Mouse (Mus musculus) myocyte (in vitro differentiated cells): ENCODE results near the gene Gpam. TPM values are rescaled to one million over a fixed set of nuclear protein-coding genes. Genes with fewer than 3 reads are reported as not detected.

ENCODE experiments used
- H3K27me3 ChIP-seq: one replicate; pipeline ENCODE4 v1.6.1; 2011; ENCODE audit not compliant: control insufficient read depth, insufficient read depth, insufficient read length
- H3K36me3 ChIP-seq: one replicate; pipeline ENCODE4 v1.6.1; 2011; ENCODE audit not compliant: control insufficient read depth, insufficient read depth
- H3K4me2 ChIP-seq: one replicate; pipeline ENCODE4 v1.6.1; 2011; ENCODE audit warnings: low read depth, control low read depth
- H3K4me3 ChIP-seq: one replicate; pipeline ENCODE4 v1.5.1; 2011; ENCODE audit warnings: mild to moderate bottlenecking, control low read depth, moderate library complexity
- H3K79me2 ChIP-seq: one replicate; pipeline ENCODE4 v1.6.1; 2011; ENCODE audit not compliant: control insufficient read depth, insufficient read depth
- H3ac ChIP-seq: one replicate; pipeline ENCODE4 v1.6.1; 2011; ENCODE audit not compliant: control insufficient read depth, insufficient read length
- CEBPB ChIP-seq: IDR thresholded peaks from 2 replicates; pipeline ENCODE4 v1.6.1; 2011; ENCODE audit warnings: mild to moderate bottlenecking, moderate library complexity; ENCODE audit not compliant: poor library complexity, insufficient read depth, severe bottlenecking
- E2F4 ChIP-seq: IDR thresholded peaks from one replicate; pipeline ENCODE4 v1.6.1; 2011; ENCODE audit warnings: mild to moderate bottlenecking, control low read depth, moderate library complexity; ENCODE audit not compliant: insufficient read depth
- MAX ChIP-seq: IDR thresholded peaks from one replicate; pipeline ENCODE4 v1.6.1; 2011; ENCODE audit warnings: low read depth, mild to moderate bottlenecking, control low read depth
- MYOD1 ChIP-seq, 3 experiments: IDR thresholded peaks; one replicate each; pipeline ENCODE4 v1.6.1; 2011; ENCODE audit warnings: control low read depth in 2 of 3, low read depth in 2 of 3, mild to moderate bottlenecking in 2 of 3, moderate library complexity in 1 of 3; ENCODE audit not compliant: insufficient read length in 2 of 3, control insufficient read depth in 1 of 3
- MYOG ChIP-seq, 3 experiments: IDR thresholded peaks; one replicate each; pipeline ENCODE4 v1.6.1; 2011; ENCODE audit warnings: control low read depth in 2 of 3, low read depth in 2 of 3, mild to moderate bottlenecking in 2 of 3; ENCODE audit not compliant: insufficient read length in 2 of 3, control insufficient read depth in 1 of 3, insufficient read depth in 1 of 3
- POLR2A ChIP-seq: IDR thresholded peaks from one replicate; pipeline ENCODE4 v1.6.1; 2011; ENCODE audit warnings: low read depth, mild to moderate bottlenecking, control low read depth, moderate library complexity; ENCODE audit not compliant: insufficient read length
- POLR2AphosphoS2 ChIP-seq: IDR thresholded peaks from one replicate; pipeline ENCODE4 v1.6.1; 2011; ENCODE audit warnings: low read depth, control low read depth; ENCODE audit not compliant: insufficient read length
- REST ChIP-seq: IDR thresholded peaks from one replicate; pipeline ENCODE4 v1.6.1; 2011; ENCODE audit warnings: mild to moderate bottlenecking, control low read depth, moderate library complexity; ENCODE audit not compliant: insufficient read depth, insufficient read length
- SRF ChIP-seq: IDR thresholded peaks from one replicate; pipeline ENCODE4 v1.6.1; 2011; ENCODE audit warnings: low read depth; ENCODE audit not compliant: control insufficient read depth, insufficient read length
- TCF12 ChIP-seq: IDR thresholded peaks from one replicate; pipeline ENCODE4 v1.6.1; 2011; ENCODE audit warnings: mild to moderate bottlenecking, control low read depth; ENCODE audit not compliant: poor library complexity, insufficient read depth, severe bottlenecking
- TCF3 ChIP-seq: IDR thresholded peaks from one replicate; pipeline ENCODE4 v1.6.1; 2011; ENCODE audit warnings: low read depth, control low read depth; ENCODE audit not compliant: insufficient read length
- USF1 ChIP-seq: IDR thresholded peaks from one replicate; pipeline ENCODE4 v1.6.1; 2011; ENCODE audit warnings: low read depth, mild to moderate bottlenecking, control low read depth, moderate library complexity
- polyA plus RNA-seq: library from polyadenylated mRNA; unstranded; fragments of >200 nt; fragmentation: generic; extraction: Trizol; gene quantifications from one replicate; pipeline ENCODE4 v1.2.1, GENCODE M21; 2012; ENCODE audit warnings: missing spikeins

Gene Gpam
- polyA plus RNA-seq, 1 experiment, result 18.1 TPM

DNA sequence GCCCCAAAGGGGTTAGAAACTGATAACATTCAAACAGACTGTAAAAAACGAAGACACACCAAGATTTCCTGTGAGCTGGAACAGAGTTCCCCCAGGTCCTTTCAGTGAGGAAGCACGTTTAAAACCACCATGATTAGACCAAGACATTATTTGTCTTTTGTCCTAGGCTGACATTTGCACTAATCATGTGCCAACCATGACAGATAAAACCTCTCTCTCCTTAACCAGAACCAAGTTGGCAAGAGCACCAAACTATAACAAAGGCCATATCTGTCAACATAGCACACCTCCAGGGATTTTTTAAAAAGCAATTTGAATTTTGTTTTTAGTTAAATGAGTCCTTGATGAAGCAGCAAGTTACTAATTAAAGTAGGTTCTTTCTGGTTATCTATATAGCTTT lies 40.7 kb upstream of the Gpam start:
- no peak overlapping the region for H3ac ChIP-seq
- H3K36me3 ChIP-seq, result no peaks in the 10 kb centered on the region
- TF ChIP-seq REST (no peak), E2F4 (no peak)
- no peak overlapping the region for H3K4me3 ChIP-seq
- H3K4me2 ChIP-seq, result no peak overlapping the region
- no peaks in the 10 kb centered on the region for H3K79me2 ChIP-seq
- H3K27me3 ChIP-seq, result no peaks in the 10 kb centered on the region

DNA sequence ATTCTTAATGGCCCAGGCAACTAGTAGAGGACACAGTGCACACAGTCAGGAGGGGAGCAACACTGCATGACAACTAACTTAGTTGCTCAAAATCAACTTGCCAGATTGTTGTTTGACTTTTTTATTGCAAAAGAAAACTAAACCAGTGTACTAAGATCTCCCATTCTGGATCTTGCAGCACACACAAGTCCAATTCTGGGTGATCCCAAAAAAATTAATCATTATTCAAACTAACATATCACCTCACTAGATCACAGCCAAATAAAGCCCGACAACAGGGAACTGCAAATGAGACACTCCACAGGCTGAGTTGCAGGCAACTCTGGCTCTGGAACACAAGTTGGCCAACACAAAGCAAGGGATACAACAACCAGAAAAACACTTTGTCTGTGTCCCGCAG lies 39.7 kb upstream of the Gpam start:
- H3K79me2 ChIP-seq, result no peaks in the 10 kb centered on the region
- H3K27me3 ChIP-seq, result no peaks in the 10 kb centered on the region
- H3K4me2 ChIP-seq, result no peak overlapping the region
- no peak overlapping the region for H3ac ChIP-seq
- H3K36me3 ChIP-seq, result no peaks in the 10 kb centered on the region
- no peak for TF ChIP-seq POLR2A
- no peak for TF ChIP-seq SRF
- TF ChIP-seq TCF3, result no peak
- TF ChIP-seq USF1, result no peak
- no peak for TF ChIP-seq CEBPB
- TF ChIP-seq REST, result no peak
- no peak for TF ChIP-seq MYOD1 (IDR thresholded peaks at IDR 0.05; ENCODE audit: control insufficient read depth in 1 of 3, insufficient read length in 2 of 3, low read depth in 2 of 3)
- TF ChIP-seq POLR2AphosphoS2, result no peak
- no peak for TF ChIP-seq TCF12
- TF ChIP-seq MYOG (IDR thresholded peaks at IDR 0.05; ENCODE audit: control insufficient read depth in 1 of 3, insufficient read depth in 1 of 3, insufficient read length in 2 of 3, low read depth in 2 of 3), result no peak
- TF ChIP-seq MAX, result no peak
- TF ChIP-seq E2F4, result no peak
- H3K4me3 ChIP-seq, result no peak overlapping the region

DNA sequence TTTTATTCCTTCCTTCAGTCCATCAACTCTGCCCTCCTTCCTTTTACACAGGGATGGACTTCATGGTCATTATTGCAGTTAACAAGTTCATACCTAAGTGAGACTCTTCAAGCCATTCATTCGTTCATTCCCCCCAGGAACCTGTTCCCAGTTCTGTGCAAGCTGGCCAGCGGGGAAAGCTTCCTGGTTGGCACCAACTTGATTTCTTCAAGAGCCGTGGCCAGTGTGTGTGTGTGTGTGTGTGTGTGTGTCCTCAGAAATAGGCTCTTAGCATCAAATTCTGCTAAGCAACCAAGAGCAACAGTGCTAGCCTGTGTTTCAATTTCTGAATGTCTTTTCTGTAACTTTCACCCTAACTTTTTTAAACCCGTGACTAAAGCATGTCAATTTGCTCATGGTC lies 38.9 kb upstream of the Gpam start:
- H3ac ChIP-seq, result no peak overlapping the region
- H3K79me2 ChIP-seq, result no peaks in the 10 kb centered on the region
- TF ChIP-seq POLR2A (no peak), E2F4 (no peak), MYOD1 (IDR thresholded peaks at IDR 0.05; ENCODE audit: control insufficient read depth in 1 of 3, insufficient read length in 2 of 3, low read depth in 2 of 3) (no peak), SRF (no peak), TCF3 (no peak), MAX (no peak), REST (no peak), MYOG (IDR thresholded peaks at IDR 0.05; ENCODE audit: control insufficient read depth in 1 of 3, insufficient read depth in 1 of 3, insufficient read length in 2 of 3, low read depth in 2 of 3) (no peak), USF1 (no peak), CEBPB (no peak), TCF12 (no peak), POLR2AphosphoS2 (no peak)
- no peaks in the 10 kb centered on the region for H3K27me3 ChIP-seq
- no peaks in the 10 kb centered on the region for H3K36me3 ChIP-seq
- H3K4me3 ChIP-seq, result no peak overlapping the region
- H3K4me2 ChIP-seq, result no peak overlapping the region

DNA sequence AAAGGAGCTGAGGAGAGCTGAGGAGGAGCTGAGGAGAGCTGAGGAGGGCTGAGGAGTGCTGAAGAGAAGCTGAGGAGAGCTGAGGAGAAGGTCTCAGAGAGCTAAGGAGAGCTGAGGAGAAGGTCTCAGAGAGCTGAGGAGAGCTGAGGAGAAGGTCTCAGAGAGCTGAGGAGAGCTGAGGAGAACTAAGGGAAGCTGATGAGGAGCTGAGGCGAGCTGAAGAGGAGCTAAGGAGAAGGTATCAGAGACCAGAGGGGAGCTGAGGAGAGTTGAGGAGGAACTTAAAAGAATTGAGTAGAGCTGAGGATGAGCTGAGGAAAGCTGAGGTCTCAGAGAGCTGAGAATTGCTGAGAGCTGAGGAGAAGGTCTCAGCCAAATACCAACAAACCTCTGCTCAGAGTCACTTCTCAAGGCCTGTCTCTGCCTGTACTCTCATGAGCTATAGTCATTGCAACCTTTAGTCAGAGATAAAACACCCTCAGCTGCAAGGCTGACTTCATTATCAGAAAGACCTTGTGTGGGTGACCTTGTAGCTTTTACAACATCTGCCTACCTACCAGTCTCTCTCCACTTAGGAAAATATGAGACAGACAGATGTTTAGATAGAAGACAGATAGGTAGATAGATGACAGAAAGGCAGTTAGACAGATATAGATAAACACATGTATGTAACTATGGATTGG lies 38.3 kb upstream of the Gpam start:
- H3K27me3 ChIP-seq, result peaks cover under 1% of the 10 kb centered on the region
- TF ChIP-seq CEBPB (no peak), MYOG (IDR thresholded peaks at IDR 0.05; ENCODE audit: control insufficient read depth in 1 of 3, insufficient read depth in 1 of 3, insufficient read length in 2 of 3, low read depth in 2 of 3) (no peak), E2F4 (no peak)
- H3K79me2 ChIP-seq, result no peaks in the 10 kb centered on the region
- no peaks in the 10 kb centered on the region for H3K36me3 ChIP-seq
- no peak overlapping the region for H3K4me3 ChIP-seq
- no peak overlapping the region for H3K4me2 ChIP-seq
- no peak overlapping the region for H3ac ChIP-seq

DNA sequence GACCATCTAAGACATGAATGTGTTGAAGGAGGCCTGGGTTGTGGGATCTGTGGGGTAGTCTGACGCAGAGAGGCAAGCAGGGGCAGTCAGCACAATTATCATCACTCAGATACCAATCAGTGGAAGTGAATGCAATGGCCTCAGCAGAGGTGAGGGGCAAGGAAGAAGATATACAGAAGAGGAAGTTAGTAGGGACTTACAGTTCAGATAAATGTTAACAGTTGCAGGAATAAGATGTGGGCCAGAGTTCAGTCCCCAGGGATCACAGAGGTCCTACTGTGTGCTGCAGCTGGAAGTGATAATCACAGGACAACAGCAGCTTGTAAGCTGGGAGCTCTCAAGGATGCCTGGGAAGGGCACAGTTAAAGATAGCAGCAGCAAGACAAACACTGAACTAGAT lies 37.1 kb upstream of the Gpam start:
- H3K36me3 ChIP-seq, result no peaks in the 10 kb centered on the region
- no peak overlapping the region for H3K4me3 ChIP-seq
- TF ChIP-seq SRF (no peak), E2F4 (no peak), USF1 (no peak), REST (no peak), MAX (no peak), POLR2A (no peak), MYOD1 (IDR thresholded peaks at IDR 0.05; ENCODE audit: control insufficient read depth in 1 of 3, insufficient read length in 2 of 3, low read depth in 2 of 3) (no peak), MYOG (IDR thresholded peaks at IDR 0.05; ENCODE audit: control insufficient read depth in 1 of 3, insufficient read depth in 1 of 3, insufficient read length in 2 of 3, low read depth in 2 of 3) (no peak), TCF12 (no peak), CEBPB (no peak), TCF3 (no peak), POLR2AphosphoS2 (no peak)
- peaks cover 9% of the 10 kb centered on the region for H3K27me3 ChIP-seq
- no peaks in the 10 kb centered on the region for H3K79me2 ChIP-seq
- no peak overlapping the region for H3ac ChIP-seq
- H3K4me2 ChIP-seq, result no peak overlapping the region
